Mouse (Mus musculus) T-helper 2 cell (primary cell): ENCODE data around the gene Bach2.

Source experiments
- in situ Hi-C: fragments of 300-600 bp; cut with MboI, MseI; formaldehyde crosslinking; loops from one replicate; pipeline ENCODE4 v1.15.1; 2025; ENCODE audit warnings: high pct_unique_total_duplicates

Bach2 gene

GRCm38 (mm10) chr4:32248990-32249393 is 10.4 kb downstream of the Bach2 start:
- in situ Hi-C loops = loop anchor here (5.0 to 10.0 kb wide), 2 partner anchors 104 to 192 kb away; no protein-coding TSS in a partner anchor

- in situ Hi-C loops = loop anchor here (5.0 to 10.0 kb wide), 4 partner anchors 42 to 193 kb away; no protein-coding TSS in a partner anchor
Measured at GRCm38 (mm10) chr4:32249748-32250332, 11.2 kb downstream of the Bach2 start.

- in situ Hi-C loops = loop anchor here (5.0 kb wide), 2 partner anchors 42 to 82 kb away; no protein-coding TSS in a partner anchor
Measured at GRCm38 (mm10) chr4:32250333-32251004, 11.9 kb downstream of the Bach2 start.

GRCm38 (mm10) chr4:32251005-32251365 is 12.4 kb downstream of the Bach2 start:
- in situ Hi-C loops = loop anchor here (5.0 kb wide), 2 partner anchors 41 to 81 kb away; no protein-coding TSS in a partner anchor

GRCm38 (mm10) chr4:32251946-32252672 is 13.5 kb downstream of the Bach2 start:
- in situ Hi-C loops = loop anchor here (5.0 kb wide), 2 partner anchors 40 to 80 kb away; no protein-coding TSS in a partner anchor

GRCm38 (mm10) chr4:32257686-32258085 is 19.1 kb downstream of the Bach2 start:
- in situ Hi-C loops = no loop called here

GRCm38 (mm10) chr4:32258093-32258492 is 19.5 kb downstream of the Bach2 start:
- in situ Hi-C loops = no loop called here

GRCm38 (mm10) chr4:32258596-32258995 is 20.0 kb downstream of the Bach2 start:
- in situ Hi-C loops = no loop called here

GRCm38 (mm10) chr4:32260909-32261308 is 22.3 kb downstream of the Bach2 start:
- in situ Hi-C loops = no loop called here

GRCm38 (mm10) chr4:32262825-32263684 is 24.5 kb downstream of the Bach2 start:
- in situ Hi-C loops = no loop called here

GRCm38 (mm10) chr4:32263685-32264038 is 25.1 kb downstream of the Bach2 start:
- in situ Hi-C loops = no loop called here

- in situ Hi-C loops = no loop called here
Measured at GRCm38 (mm10) chr4:32264892-32265291, 26.3 kb downstream of the Bach2 start.

- in situ Hi-C loops = no loop called here
Measured at GRCm38 (mm10) chr4:32266731-32267130, 28.1 kb downstream of the Bach2 start.

- in situ Hi-C loops = no loop called here
Measured at GRCm38 (mm10) chr4:32268042-32268441, 29.4 kb downstream of the Bach2 start.

- in situ Hi-C loops = no loop called here
Measured at GRCm38 (mm10) chr4:32272398-32272797, 33.8 kb downstream of the Bach2 start.

- in situ Hi-C loops = no loop called here
Measured at GRCm38 (mm10) chr4:32274776-32275294, 36.2 kb downstream of the Bach2 start.

- in situ Hi-C loops = loop anchor here (10.0 kb wide), 1 partner anchor 125 kb away; no protein-coding TSS in a partner anchor
Measured at GRCm38 (mm10) chr4:32279842-32280241, 41.2 kb downstream of the Bach2 start.

GRCm38 (mm10) chr4:32280401-32280800 is 41.8 kb downstream of the Bach2 start:
- in situ Hi-C loops = loop anchor here (10.0 kb wide), 1 partner anchor 124 kb away; no protein-coding TSS in a partner anchor

GRCm38 (mm10) chr4:32281306-32281705 is 42.7 kb downstream of the Bach2 start:
- in situ Hi-C loops = loop anchor here (10.0 kb wide), 1 partner anchor 123 kb away; no protein-coding TSS in a partner anchor

- in situ Hi-C loops = loop anchor here (10.0 kb wide), 1 partner anchor 118 kb away; no protein-coding TSS in a partner anchor
Measured at GRCm38 (mm10) chr4:32286405-32286804, 47.8 kb downstream of the Bach2 start.
